Mouse (Mus musculus) fat pad, adult 2 months (tissue): ENCODE measurements around the gene Shld2.
"Not testable (repeated sequence)": the region's sequence is repeated elsewhere in the genome, so short reads cannot be mapped to it uniquely, and the experiment has no call there.

Source experiments
- DNase-seq: peaks from one replicate; pipeline ENCODE4 v3.0.0-alpha.2; 2011; ENCODE audit warnings: low read depth, low spot score; ENCODE audit errors: extremely low read depth

Gene Shld2

GRCm38 (mm10) chr14:34288396-34288795 is 21.9 kb downstream of the Shld2 start:
- no peak for DNase-seq

- DNase-seq: no peak
Observed at GRCm38 (mm10) chr14:34281736-34282269, 28.5 kb downstream of the Shld2 start.

GRCm38 (mm10) chr14:34280798-34281197 is 29.5 kb downstream of the Shld2 start:
- DNase-seq: no peak

- DNase-seq: no peak
Observed at GRCm38 (mm10) chr14:34279726-34280125, 30.6 kb downstream of the Shld2 start.

- DNase-seq: no peak
Observed at GRCm38 (mm10) chr14:34275225-34275624, 35.1 kb downstream of the Shld2 start.

- no peak for DNase-seq
Observed at GRCm38 (mm10) chr14:34274141-34274540, 36.2 kb downstream of the Shld2 start.

GRCm38 (mm10) chr14:34273280-34273679 is 37.0 kb downstream of the Shld2 start:
- no peak for DNase-seq

GRCm38 (mm10) chr14:34268046-34268445 is 42.2 kb downstream of the Shld2 start:
- no peak for DNase-seq

GRCm38 (mm10) chr14:34258525-34258924 is 51.8 kb downstream of the Shld2 start:
- not testable (repeated sequence) for DNase-seq

GRCm38 (mm10) chr14:34253261-34253660 is 57.0 kb downstream of the Shld2 start:
- DNase-seq: no peak

GRCm38 (mm10) chr14:34252470-34253145 is 57.7 kb downstream of the Shld2 start:
- DNase-seq: no peak

- DNase-seq: no peak
Observed at GRCm38 (mm10) chr14:34240676-34241075, 69.6 kb downstream of the Shld2 start.

- DNase-seq: no peak
Observed at GRCm38 (mm10) chr14:34240263-34240662, 70.0 kb downstream of the Shld2 start.

- DNase-seq: no peak
Observed at GRCm38 (mm10) chr14:34234630-34235380, 75.5 kb downstream of the Shld2 start.

- no peak for DNase-seq
Observed at GRCm38 (mm10) chr14:34233846-34234245, 76.4 kb downstream of the Shld2 start.

GRCm38 (mm10) chr14:34232866-34233680 is 77.2 kb downstream of the Shld2 start:
- DNase-seq: no peak

GRCm38 (mm10) chr14:34232340-34232739 is 78.0 kb downstream of the Shld2 start:
- DNase-seq: no peak

- no peak for DNase-seq
Observed at GRCm38 (mm10) chr14:34228830-34229506, 81.3 kb downstream of the Shld2 start.

- no peak for DNase-seq
Observed at GRCm38 (mm10) chr14:34227981-34228380, 82.3 kb downstream of the Shld2 start.

- DNase-seq: no peak
Observed at GRCm38 (mm10) chr14:34226566-34226965, 83.7 kb downstream of the Shld2 start.

- DNase-seq: no peak
Observed at GRCm38 (mm10) chr14:34225986-34226385, 84.3 kb downstream of the Shld2 start.
